Mouse (Mus musculus) kidney, adult 10 weeks (tissue): ENCODE results near the gene Rbm20. TPM values are rescaled to one million over a fixed set of nuclear protein-coding genes. Genes with fewer than 3 reads are reported as not detected.

Experiments
- polyA plus RNA-seq: library from polyadenylated mRNA; stranded (reverse); fragments of 350-450 nt; fragmentation: Illumina TruSeq; extraction: RNeasy Lipid Tissue Mini Kit (QIAGEN cat#74804); gene quantifications from one replicate; pipeline ENCODE4 v1.2.3, GENCODE M21; 2014; ENCODE audit warnings: low read depth, low replicate concordance

The Rbm20 gene
- 1.9 TPM for polyA plus RNA-seq

GRCm38 (mm10) chr19:53676718-53677634 lies at the start of gene Rbm20:
TSS of gene Rbm20 (plus strand) at chr19:53677306.

GRCm38 (mm10) chr19:53892061-53892460 lies 215.0 kb downstream of the Rbm20 start, which contains the start of gene Pdcd4:
TSS of gene Pdcd4 (plus strand) at chr19:53892231.

Other genes with a start within 250 kb of the Rbm20 start
- gene Dusp5, start 148.2 kb upstream of the Rbm20 start, polyA plus RNA-seq = 0.24 TPM
- 22.1 TPM for gene Nutf2-ps1, start 88.2 kb upstream of the Rbm20 start, polyA plus RNA-seq
- 62.9 TPM for gene Smc3, start 76.9 kb upstream of the Rbm20 start, polyA plus RNA-seq
- 72.0 TPM for gene Pdcd4, start 214.9 kb downstream of the Rbm20 start, polyA plus RNA-seq